Mouse (Mus musculus) neural tube, embryonic 10.5 days (tissue): ENCODE results near the gene Igsf3.
"Not testable (repeated sequence)": the region's sequence is repeated elsewhere in the genome, so short reads cannot be mapped to it uniquely, and the experiment has no call there.

ENCODE experiments used
- DNase-seq: peaks from one replicate; pipeline ENCODE4 v3.0.0-alpha.2; 2017; ENCODE audit warnings: low spot score; ENCODE audit errors: extremely low spot score

Igsf3 gene

DNA sequence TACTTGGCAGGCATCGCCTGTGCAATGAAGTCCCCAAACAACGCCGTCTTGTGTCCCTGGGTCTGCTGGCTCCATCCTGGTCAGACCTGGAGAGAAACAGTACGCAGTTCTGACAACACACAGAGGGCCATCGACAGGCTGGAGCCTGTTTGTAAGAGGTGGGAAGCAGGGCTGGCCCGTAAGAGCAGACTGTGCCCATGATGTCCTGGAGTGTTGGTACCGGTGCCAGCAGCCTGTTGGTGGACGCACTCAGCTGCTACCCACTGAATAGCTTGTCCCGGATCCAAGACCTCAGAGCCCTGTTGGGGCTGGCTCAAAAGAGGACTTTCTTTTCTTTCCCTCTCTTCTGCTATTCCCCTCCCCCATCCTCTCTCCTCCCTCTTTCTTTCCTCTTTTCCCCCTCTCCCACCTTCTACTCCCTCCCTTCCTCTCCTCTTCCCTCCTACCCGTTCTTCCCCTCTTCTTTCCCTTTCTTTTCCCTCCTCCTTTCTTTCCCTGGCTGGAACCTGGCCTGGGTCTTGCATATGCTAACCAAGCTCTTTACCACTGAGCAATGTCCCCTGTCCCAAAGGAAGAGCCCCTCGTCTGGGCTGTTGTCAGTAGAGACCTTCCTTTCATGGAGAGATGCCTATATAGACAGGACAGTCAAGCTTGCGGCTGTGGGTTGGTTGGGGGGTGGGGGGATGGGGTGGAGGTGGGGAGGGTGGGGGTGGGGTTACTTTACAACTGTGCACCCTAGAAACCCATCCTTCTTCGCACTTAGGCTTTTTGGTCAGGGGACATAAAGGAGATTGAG lies 27.9 kb downstream of the Igsf3 start:
- DNase-seq = no peak

DNA sequence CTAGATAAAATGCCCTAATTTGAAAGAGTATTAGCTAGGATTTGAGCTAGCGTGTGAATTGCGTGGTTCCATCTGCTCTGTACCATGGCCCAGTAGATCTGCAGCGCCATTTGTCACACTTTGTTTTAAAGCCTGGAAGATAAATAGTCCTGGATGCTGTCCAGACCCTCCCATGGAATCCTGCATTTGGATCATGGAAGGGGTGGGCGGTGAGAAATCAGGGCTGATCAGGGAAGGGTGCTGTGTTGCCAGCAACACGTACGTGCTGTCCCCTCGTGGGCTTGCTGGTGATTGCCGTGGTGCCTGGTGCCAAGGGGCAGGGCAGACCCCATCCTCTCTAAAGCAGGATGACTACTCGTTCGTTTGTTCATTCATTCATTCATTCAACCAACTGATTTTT lies 28.6 kb downstream of the Igsf3 start:
- DNase-seq = no peak

DNA sequence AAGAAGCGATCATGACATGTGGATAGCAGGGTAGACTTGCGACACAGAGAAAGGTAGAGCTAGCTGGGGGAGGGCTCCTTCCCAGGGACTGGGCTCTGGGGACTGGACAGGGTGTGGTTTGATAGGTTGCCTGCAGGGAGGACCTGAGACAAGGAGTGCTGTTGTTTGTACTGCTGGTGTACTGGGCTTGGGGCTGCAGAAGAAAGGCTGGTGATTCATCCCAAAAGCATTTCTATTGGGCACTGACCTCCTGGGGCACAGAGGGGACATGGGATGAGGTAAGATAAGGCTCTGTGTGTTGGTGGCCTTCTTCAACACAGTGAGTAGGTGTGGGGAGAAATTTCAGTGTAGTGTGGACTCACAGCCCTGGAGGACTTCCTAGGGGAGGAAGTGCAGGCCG lies 29.2 kb downstream of the Igsf3 start:
- DNase-seq = no peak

DNA sequence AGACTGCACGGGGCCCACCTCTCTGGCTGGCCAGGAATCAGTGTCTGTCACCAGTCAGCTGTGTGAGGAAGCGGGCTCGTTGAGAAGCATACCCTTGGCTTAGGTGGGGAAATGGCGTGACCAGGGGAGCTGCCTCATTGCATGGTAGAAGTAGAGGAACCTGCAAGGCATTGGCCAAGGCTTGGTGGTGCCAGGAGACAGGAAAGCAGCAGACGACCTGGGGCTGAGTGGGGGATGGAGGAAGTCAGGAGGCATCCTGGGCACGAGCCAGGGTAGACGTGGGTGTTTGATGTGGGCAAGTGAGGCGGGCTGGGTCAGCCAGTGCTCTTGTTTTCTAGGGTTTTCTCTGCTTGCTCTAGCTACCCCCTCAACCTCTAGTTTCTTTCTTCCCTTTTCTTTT lies 30.7 kb downstream of the Igsf3 start:
- no peak for DNase-seq

DNA sequence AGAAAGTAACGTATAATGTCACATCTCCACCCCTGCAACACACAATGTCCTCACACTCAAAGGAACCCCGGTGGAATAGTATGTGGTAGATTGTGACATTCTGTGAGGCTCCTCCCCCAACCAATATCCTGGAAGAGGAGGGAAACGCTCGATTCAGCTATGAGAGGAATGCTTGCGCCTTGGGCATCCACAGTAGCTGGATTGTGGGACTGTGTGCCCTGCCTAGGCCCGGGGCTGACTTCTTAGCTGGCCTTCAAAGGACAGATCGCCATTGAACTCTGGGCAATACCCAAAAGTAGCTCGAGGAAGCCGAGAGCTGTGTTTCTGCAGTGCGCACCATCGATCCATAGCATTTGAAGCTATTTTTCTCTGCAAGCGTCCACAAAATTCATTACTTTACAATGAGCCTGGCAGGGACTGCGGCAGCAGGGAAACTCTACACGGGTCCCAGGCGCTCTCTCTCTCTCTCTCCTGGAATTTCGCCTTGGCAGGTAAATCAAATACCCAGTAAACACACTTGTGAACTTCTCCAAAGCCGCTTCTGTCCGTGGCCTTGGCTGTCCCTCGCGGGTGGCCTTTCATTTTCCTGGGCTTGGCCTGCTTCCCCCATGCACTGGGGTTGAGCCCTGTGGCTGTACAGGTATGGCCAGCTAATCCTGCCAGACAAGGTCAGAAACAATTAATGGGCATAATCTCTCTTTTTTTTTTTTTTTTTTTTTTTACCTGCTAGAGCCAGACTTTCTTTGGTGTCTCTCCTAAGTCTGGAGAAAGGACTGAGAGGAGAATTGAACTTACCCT lies 32.3 kb downstream of the Igsf3 start:
- no peak for DNase-seq

DNA sequence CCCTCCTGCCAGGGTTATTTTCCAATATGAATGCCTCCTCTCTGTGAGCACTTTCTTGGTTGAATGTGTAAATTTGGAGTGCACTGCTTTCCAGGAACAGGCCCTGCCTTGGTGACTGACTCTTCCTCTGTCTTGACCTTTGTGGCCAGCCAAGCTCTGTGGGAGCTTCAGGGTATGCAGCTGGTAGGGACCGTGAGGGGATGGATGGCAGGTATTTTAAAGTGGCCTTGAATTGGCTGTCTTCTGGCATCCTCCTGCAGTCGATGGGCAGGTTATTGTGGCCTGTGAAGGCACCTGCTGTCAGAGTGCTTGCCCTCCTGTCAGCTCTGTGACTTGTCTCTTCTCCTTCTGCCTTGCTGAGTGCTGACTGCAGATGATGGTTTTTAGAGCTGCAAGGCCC lies 33.3 kb downstream of the Igsf3 start:
- no peak for DNase-seq

DNA sequence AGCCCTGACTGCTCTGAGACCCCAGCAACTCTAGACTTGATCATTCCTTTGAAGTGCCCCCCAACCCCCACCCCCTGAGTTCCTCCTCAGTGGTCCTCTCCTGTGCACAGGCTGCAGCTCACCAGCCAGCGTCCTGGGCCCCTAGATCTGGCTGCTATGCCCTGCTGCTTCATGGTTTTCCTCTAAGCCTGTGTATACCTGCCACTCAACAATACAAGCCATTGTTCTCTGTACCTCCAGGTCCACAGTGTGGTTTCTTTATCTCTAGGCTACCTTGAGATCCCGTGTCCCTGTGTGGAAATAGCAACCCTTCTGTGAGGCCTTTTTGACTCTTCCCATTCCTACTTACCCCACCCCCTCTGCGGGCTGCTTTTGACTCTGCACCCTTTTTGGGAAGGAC lies 33.9 kb downstream of the Igsf3 start:
- DNase-seq = no peak

DNA sequence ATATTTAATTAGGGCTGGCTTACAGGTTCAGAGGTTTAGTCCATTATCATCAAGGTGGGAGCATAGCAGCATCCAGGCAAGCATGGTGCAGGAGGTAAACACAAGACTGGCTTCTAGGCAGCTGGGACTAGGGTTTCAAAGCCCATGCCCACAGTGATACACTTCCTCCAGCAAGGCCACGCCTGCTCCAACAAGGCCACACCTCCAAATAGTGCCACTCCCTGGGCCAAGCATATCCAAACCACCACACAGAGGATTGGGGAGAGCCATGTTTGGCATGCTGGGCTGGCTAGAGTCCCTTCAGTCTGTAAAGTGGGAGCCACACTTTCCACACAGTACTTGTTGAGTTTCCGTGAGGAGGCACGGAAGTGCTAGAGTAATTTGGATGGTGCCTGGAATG lies 34.7 kb downstream of the Igsf3 start:
- DNase-seq = no peak

DNA sequence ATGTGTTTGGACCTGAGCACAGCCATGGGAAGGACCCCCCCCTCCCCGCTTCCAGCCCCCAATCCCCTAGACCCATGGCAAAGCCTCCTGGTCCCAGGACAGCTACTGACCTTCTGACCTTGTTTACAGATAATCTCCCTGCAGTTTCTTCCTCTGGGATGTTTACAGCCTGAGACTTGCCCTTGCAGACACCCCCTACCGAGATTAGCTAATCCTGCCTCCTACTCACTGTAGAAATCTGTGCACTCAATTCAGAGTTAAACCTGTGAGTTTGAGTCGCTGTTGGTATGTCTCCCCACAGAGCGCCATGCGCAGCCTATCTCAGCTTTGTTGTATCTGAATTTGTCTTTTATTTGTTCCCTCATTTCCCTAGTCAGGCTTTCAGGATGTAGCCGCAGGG lies 35.2 kb downstream of the Igsf3 start:
- no peak for DNase-seq

DNA sequence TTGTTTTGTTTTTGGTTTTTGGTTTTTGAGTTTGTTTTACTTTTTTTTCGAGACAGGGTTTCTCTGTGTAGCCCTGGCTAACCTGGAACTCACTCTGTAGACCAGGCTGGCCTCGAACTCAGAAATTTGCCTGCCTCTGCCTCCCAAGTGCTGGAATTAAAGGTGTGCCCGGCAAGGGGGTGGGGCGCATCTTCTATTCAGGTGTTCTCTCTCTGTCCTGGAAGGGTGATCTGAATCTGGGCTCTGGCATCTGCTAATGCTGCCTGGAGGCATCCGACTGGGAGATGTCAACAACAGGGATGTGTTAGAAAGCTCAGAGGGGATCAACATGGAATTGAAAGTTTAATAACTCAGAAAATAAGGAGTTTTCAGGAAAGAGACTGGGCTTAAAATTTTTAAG lies 36.1 kb downstream of the Igsf3 start:
- not testable (repeated sequence) for DNase-seq

DNA sequence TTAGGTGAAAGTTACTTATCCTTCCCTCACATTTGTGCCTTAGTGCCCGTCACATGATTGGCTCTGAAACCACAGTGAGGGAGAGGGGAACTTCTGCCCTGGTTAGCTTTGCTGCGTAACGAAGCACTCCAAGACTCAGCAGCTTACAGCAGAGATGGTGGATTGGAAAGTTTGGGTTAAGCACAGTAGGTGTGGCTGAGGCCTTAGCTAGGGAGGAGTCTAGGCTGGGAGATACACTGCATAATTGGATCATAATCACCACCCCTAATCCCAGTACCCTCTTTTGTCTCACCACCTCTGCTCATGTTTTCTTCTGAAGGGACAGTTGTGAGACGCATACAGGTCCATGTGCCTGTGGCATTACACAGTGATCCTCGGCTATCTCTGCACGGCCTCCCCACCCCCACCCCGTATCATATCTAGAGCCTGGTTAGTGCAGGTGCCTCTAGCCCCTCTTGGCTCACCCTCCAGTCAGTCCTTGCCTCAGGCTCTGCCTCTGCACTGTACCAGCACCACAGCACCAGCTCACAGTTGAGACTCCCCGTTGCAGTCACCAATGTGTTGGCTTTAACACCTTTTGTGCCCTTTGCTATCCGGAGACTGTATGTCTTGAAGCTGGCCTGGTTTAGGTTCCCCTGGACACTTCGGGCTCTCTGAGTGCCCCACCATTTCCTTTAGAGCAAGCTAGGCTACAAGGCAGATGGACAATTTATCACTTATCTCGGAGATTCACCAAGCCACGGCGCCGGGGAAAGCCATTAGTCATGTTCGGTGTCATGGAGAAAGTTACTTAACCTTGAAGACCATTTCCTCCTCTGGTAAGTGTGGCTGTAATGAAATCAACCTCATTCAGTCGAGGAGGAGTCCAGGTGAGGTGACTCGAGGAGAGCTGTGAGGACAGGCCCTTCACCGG lies 42.1 kb downstream of the Igsf3 start:
- no peak for DNase-seq

DNA sequence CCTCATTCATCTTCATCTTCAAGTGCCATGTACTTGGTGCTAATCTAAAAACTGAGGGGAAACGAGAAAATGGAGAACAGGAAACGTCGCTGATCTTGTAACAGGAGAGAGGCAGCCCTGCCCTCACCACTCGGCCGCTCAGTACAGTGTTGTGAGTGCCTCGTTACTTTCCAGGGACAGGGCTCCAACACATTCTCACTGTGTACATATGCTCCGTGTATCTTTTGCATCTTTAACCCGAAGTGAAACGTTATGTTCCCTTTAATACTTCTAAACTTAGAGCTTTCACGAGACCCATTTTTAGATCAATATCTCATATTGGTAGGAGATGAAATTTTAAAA lies 42.7 kb downstream of the Igsf3 start:
- no peak for DNase-seq

DNA sequence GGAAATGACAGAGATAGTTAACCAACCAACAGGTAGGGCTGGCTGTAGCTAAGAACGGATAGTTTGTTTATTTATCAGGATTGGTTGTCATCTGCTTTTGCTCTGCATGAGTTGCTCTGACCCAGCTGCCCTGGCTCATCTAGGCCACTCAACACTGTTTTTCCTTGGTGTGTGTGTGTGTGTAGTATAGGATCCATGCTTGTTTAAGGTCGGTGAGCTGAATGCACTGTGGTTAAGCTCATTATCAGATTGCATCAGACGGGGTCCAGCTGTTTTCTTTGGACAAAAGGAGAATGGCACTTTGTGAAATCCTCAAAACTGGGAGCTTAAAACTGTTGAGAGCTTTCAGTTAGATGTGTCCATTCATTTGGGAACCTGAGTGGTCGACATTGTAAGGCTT lies 46.3 kb downstream of the Igsf3 start:
- no peak for DNase-seq

DNA sequence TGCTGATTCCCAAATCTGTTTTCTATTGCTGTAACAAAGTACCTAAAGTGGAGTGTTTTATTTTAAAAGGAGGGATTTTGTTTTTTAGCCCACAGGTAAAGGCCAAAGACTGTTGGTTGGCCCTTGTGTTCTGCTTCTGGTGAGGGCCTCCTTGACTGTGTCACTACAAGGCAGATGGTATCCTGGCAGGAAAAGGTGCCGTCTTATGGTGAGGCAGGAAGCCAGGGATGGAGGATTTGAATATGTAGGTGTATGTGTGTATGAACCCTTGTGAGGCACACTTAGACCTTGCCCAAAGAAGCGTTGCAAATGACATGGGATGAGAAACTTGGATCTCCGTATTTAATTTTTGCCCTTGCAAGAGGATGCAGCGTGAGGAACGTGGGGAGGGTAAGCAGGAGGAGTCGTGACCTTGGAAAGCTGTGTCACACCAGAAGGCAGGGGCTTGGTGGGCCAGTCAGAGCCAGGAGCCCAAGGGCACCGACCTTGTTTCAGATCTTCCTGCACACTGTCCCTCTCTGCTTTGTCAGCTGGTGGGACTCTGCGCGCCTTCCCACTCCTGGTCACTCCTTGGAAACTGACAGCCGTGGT lies 47.5 kb downstream of the Igsf3 start:
- DNase-seq = no peak

DNA sequence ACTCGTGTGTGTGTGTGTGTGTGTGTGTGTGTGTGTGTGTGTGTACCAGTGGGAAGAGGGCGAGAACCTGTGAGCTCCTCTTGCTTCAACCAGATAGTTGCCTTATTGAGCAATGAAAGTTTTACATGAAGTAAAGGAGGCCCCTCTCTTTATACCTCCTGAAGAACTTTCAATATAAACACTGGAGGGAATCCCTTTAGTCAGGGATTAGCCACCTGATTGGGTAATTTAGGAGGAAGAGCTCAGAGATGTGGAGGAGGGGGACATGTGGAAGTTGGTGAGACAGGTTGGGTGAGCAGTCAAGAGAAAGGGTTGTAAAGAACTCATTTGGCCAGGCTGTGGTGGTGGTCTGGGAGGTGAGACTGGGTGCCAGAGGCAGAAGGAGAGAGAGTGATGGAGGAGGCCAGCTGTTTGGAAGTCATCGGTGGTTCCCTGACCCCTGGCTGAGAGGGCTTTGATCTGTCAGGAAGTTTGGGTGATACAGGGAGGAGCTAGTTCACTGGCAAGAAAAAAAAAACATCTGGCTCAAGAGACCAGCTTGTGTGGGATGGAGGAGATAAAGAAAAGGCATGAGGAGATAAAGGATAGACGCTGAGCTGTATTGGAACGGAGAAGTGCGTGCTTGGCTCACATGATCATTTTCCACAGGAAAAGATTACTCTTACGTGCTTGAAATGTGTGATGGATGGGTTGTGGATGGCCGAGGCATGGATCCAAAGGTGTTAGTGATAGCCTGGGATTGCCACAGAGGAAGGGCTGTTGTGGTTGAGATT lies 53.3 kb downstream of the Igsf3 start:
- no peak for DNase-seq

DNA sequence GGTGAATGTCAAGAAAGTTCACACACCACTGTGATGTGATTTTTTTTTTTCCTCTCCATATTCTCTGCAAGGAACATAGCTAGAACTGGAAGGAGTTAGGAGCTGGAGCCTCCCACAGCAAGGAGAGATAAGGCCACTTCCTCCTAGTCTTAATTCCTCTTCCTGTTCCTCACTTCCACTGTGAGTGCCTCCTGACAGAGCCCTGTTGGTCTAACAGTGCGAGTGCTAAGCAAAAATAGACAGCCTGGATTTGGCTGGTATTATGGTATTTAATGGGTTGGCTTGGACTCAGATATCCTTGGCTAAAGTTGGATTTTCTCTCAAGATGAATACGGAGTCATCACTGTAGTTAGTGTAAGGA lies 53.9 kb downstream of the Igsf3 start:
- DNase-seq = no peak

DNA sequence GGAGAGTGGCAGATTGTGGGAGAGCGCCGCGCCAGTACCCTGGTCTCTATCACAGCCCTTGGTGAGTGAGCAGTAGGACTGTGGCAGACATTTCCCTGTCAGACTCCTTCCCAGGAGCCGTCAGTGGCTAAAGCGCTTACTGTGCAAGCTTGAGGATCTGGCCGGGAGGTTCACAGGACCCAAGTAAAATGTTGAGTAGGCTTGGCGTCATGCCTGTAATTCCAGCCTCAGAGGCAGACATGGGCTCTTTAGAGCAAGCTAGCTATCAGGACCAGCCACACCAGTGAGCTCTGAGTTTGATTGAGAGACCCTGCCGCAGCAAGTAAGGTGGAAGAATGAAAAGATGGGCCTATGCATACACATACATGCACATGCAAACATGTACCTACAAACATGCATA lies 58.8 kb downstream of the Igsf3 start:
- no peak for DNase-seq

DNA sequence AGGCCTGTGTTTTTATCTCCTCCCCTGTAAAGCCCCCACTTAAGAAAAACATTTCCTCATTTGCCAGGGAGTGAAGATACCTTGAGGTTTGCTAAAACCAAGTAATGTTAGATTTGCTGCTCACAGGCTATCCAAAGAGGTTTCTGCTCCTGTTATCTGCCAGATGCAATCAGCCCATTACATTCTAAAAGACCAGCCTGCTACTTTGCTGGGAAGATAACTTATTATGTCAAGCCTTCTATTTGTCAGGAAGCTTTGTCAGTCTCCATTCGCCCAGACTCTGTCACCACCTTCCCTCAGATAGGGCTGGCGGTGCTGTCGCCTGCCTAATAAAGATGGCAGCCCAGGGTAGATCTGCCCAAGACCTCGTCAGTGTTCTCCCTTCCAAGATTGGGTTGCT lies 59.6 kb downstream of the Igsf3 start:
- no peak for DNase-seq

DNA sequence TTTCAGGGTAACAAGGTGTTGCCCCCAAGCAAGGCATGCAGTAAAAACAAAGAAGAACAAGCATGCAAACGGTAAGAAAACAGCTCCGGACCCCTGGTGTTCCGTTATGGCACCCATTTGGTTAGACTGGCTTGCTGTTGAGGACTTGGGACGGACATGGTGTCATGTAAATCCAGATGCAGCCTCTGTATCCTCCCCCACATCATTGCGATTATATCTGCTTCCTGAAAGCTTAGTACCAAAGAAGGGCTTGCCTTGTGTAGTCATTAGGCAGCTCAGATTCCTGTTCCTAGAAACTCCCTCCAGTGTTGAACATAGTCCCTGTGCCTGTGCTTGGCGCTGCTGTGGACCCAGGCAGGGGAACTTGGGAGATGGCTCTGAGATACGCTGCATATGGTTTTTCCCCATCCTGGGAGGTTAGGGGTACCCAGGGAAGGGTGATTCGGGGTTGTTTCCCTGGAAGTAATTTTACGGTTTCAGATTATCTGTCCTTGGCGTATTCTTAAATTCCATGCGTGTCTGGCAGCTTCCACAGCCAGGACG lies 60.2 kb downstream of the Igsf3 start:
- DNase-seq = no peak

DNA sequence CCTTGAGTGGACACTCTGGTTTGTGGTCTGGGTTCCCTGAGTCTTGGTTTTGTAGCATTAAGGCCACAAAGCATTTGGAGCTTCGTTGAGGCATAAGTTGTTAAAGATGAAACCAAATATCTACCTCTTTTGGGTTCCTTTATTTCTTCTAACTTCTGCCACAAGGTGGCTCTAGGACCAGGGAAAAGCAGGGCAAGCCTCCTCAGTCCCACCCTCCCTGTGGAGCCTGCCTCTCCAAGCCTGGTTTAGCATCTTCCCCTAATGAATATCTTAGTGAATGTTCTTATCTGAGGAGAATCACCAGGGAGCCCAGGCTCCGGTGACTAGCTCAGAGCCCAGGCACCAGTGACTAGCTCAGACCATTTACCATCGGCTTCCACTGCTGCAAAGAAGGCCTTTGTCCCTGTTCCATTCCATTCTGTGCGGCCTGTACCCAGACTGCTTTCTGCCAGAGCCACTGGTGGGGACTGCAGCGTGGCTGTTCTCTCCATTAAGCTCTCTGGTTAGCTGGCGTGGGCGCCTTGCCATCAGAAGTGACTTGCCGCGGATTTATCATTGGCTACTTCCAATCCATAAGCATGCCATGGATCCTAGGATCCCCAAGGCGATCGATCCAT lies 66.5 kb downstream of the Igsf3 start:
- DNase-seq = no peak
